Mouse (Mus musculus): Measurements from ENCODE around the gene D430019H16Rik.

DNA sequence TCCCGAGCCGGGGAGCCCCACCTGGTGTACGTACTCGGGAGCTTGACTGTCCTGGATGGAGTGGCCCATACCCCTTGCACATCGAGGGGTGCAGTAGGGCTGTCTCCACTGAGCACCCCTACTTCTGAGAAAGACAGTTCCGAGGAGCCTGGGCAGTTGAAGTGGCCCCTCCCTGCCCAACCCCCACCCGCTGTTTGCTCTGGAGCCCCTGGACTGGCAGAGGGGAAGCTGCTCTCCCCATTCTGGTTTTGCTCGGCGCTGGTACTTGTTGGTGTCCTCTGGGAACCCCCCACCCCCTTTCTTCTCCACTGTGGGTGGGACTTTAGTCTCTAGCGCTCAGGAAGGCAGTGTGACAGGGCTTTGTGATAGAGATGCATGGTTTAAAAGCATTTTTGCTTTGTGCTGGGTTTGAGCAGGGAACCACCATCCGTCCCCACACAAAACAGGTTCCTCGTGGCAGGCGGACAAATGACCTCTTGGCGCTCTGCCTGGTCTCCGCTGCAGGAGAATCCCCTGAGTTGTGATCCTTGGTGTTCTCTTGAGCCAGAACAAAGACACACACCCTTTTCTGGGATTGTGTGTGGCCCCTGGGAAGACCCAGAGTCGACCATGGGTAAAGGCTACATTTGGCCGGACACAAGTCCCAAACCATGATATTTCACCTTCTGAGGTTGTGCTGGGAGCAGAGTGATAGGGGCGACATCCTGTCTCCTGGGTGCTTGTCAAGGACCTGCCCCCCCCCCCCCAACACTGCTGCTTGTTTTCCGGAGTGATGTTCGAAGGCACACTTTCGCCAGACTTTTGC lies 804 bp downstream of the D430019H16Rik start:
- no peak for TF ChIP-seq GATA1 (IDR thresholded peaks at IDR 0.05; ENCODE audit: borderline replicate concordance, low read length)
- no peak for TF ChIP-seq FLI1 (IDR thresholded peaks at IDR 0.05; ENCODE audit: low read length)
